Mouse (Mus musculus) CH12.LX (cell line): Measurements from ENCODE around the gene Myom3. TPM values are rescaled to one million over a fixed set of nuclear protein-coding genes. Genes with fewer than 3 reads are reported as not detected.

ENCODE experiments used
- DNase-seq: peaks from one replicate; pipeline ENCODE4 v3.0.0-alpha.2; 2013; ENCODE audit errors: extremely low read depth
- H3K27ac ChIP-seq: 2 replicates; pipeline ENCODE4 v1.5.1; 2012; ENCODE audit warnings: low read depth, mild to moderate bottlenecking, control low read depth, moderate library complexity; ENCODE audit not compliant: insufficient read depth
- H3K27me3 ChIP-seq: replicated peaks from 2 replicates; pipeline ENCODE3; 2012; ENCODE audit warnings: inconsistent platforms
- H3K36me3 ChIP-seq, 2 experiments: replicated peaks in 1 of 2; 2 replicates each; pipeline versions ENCODE3 to v1.6.1; 2012; ENCODE audit warnings: inconsistent platforms in 1 of 2, low read length in 1 of 2, mild to moderate bottlenecking in 1 of 2, mixed read lengths in 1 of 2, moderate library complexity in 1 of 2; ENCODE audit not compliant: control insufficient read depth in 1 of 2, insufficient read depth in 1 of 2
- H3K4me1 ChIP-seq, 2 experiments: 2 replicates each; pipeline ENCODE4 v1.6.1; 2012; ENCODE audit warnings: inconsistent platforms in 1 of 2, moderate library complexity in 1 of 2; ENCODE audit not compliant: insufficient read depth in 2 of 2, control insufficient read depth in 1 of 2
- H3K4me2 ChIP-seq: 2 replicates; pipeline ENCODE4 v1.6.1; 2012; ENCODE audit warnings: low read depth, mild to moderate bottlenecking, control low read depth; ENCODE audit not compliant: poor library complexity, insufficient read depth, severe bottlenecking
- H3K4me3 ChIP-seq, 3 experiments: fragments of 150-350 bp in 1 of 3; sonication (generic) in 1 of 3; replicated peaks in 1 of 3; 2 replicates each; pipeline versions ENCODE3 to v1.5.1; 2011 to 2012; ENCODE audit warnings: low read depth in 2 of 3, low read length in 2 of 3, mild to moderate bottlenecking in 2 of 3, moderate library complexity in 2 of 3, control low read depth in 1 of 3, improper control_type of control experiment in 1 of 3, inconsistent platforms in 1 of 3, mixed read lengths in 1 of 3; ENCODE audit not compliant: poor library complexity in 1 of 3
- H3K79me2 ChIP-seq: replicated peaks from 2 replicates; pipeline ENCODE4 v1.6.1; 2012; ENCODE audit warnings: mild to moderate bottlenecking, moderate library complexity; ENCODE audit not compliant: control insufficient read depth, poor library complexity, insufficient read depth, severe bottlenecking; ENCODE audit errors: extremely low read depth
- H3K9ac ChIP-seq: 2 replicates; pipeline ENCODE4 v1.6.1; 2012; ENCODE audit warnings: low read depth, mild to moderate bottlenecking, control low read depth, moderate library complexity; ENCODE audit not compliant: insufficient read depth
- H3K9me3 ChIP-seq: replicated peaks from 2 replicates; pipeline ENCODE3; 2012; ENCODE audit warnings: low read length, inconsistent platforms, mixed read lengths
- CHD2 ChIP-seq: IDR thresholded peaks from 2 replicates; pipeline ENCODE4 v1.6.1; 2011; ENCODE audit warnings: low read length, improper control_type of control experiment
- CTCF ChIP-seq, 2 experiments: IDR thresholded peaks in 1 of 2; conservative IDR thresholded peaks in 1 of 2; 2 replicates each; pipeline ENCODE4 v1.5.1; 2011 to 2012; ENCODE audit warnings: low read depth in 2 of 2, low read length in 2 of 2, improper control_type of control experiment in 1 of 2, inconsistent platforms in 1 of 2, mild to moderate bottlenecking in 1 of 2, moderate library complexity in 1 of 2
- E2F4 ChIP-seq: IDR thresholded peaks from 2 replicates; pipeline ENCODE4 v1.6.1; 2011; ENCODE audit warnings: low read depth, low read length, improper control_type of control experiment; ENCODE audit not compliant: insufficient replicate concordance
- ELF1 ChIP-seq: IDR thresholded peaks from 2 replicates; pipeline ENCODE4 v1.6.1; 2014; ENCODE audit warnings: low read depth, mild to moderate bottlenecking, inconsistent platforms, low read length, improper control_type of control experiment
- ETS1 ChIP-seq: conservative IDR thresholded peaks from 2 replicates; pipeline ENCODE4 v1.6.1; 2012; ENCODE audit warnings: low read depth, mild to moderate bottlenecking, inconsistent platforms, low read length, improper control_type of control experiment, moderate library complexity
- GABPA ChIP-seq: IDR thresholded peaks from 2 replicates; pipeline ENCODE4 v1.6.1; 2012; ENCODE audit warnings: low read depth, low read length, improper control_type of control experiment, inconsistent platforms; ENCODE audit not compliant: insufficient replicate concordance
- HCFC1 ChIP-seq: IDR thresholded peaks from 2 replicates; pipeline ENCODE4 v1.6.1; 2012; ENCODE audit warnings: low read depth, mild to moderate bottlenecking, inconsistent platforms, low read length, improper control_type of control experiment
- IRF4 ChIP-seq: IDR thresholded peaks from 2 replicates; pipeline ENCODE4 v1.6.1; 2014; ENCODE audit warnings: low read depth, mild to moderate bottlenecking, inconsistent platforms, low read length, improper control_type of control experiment
- JUN ChIP-seq: IDR thresholded peaks from 2 replicates; pipeline ENCODE4 v1.6.1; 2011; ENCODE audit warnings: low read depth, mild to moderate bottlenecking, low read length, improper control_type of control experiment, moderate library complexity; ENCODE audit not compliant: insufficient read depth
- MAFK ChIP-seq: IDR thresholded peaks from 2 replicates; pipeline ENCODE4 v1.6.1; 2011; ENCODE audit warnings: low read length, improper control_type of control experiment; ENCODE audit not compliant: insufficient replicate concordance
- MEF2A ChIP-seq: IDR thresholded peaks from 2 replicates; pipeline ENCODE4 v1.6.1; 2014; ENCODE audit warnings: low read depth, mild to moderate bottlenecking, inconsistent platforms, low read length, improper control_type of control experiment, borderline replicate concordance
- MXI1 ChIP-seq: IDR thresholded peaks from 2 replicates; pipeline ENCODE4 v1.6.1; 2011; ENCODE audit warnings: mild to moderate bottlenecking, low read depth, low read length, improper control_type of control experiment
- MYC ChIP-seq: IDR thresholded peaks from 2 replicates; pipeline ENCODE4 v1.6.1; 2011; ENCODE audit warnings: low read depth, mild to moderate bottlenecking, improper control_type of control experiment, low read length
- NELFE ChIP-seq: IDR thresholded peaks from 2 replicates; pipeline ENCODE4 v1.6.1; 2011; ENCODE audit warnings: low read depth, low read length, improper control_type of control experiment
- NRF1 ChIP-seq: IDR thresholded peaks from 2 replicates; pipeline ENCODE4 v1.6.1; 2014; ENCODE audit warnings: low read depth, mild to moderate bottlenecking, inconsistent platforms, low read length, improper control_type of control experiment, moderate library complexity
- POLR2A ChIP-seq: IDR thresholded peaks from 2 replicates; pipeline ENCODE4 v1.6.1; 2011; ENCODE audit warnings: low read depth, mild to moderate bottlenecking, improper control_type of control experiment, low read length
- POLR2AphosphoS2 ChIP-seq: IDR thresholded peaks from 2 replicates; pipeline ENCODE4 v1.6.1; 2011; ENCODE audit warnings: low read depth, low read length, improper control_type of control experiment
- RCOR1 ChIP-seq: conservative IDR thresholded peaks from 2 replicates; pipeline ENCODE4 v1.6.1; 2012; ENCODE audit warnings: low read depth, mild to moderate bottlenecking, inconsistent platforms, low read length, improper control_type of control experiment
- SIN3A ChIP-seq: IDR thresholded peaks from 2 replicates; pipeline ENCODE4 v1.6.1; 2012; ENCODE audit warnings: low read length, improper control_type of control experiment, inconsistent platforms
- SMC3 ChIP-seq: IDR thresholded peaks from 2 replicates; pipeline ENCODE4 v1.6.1; 2011; ENCODE audit warnings: low read depth, low read length, improper control_type of control experiment
- TCF12 ChIP-seq: IDR thresholded peaks from 2 replicates; pipeline ENCODE4 v1.6.1; 2014; ENCODE audit warnings: low read depth, mild to moderate bottlenecking, inconsistent platforms, low read length, improper control_type of control experiment
- USF2 ChIP-seq: conservative IDR thresholded peaks from 2 replicates; pipeline ENCODE4 v1.6.1; 2011; ENCODE audit warnings: low read depth, low read length, improper control_type of control experiment
- ZC3H11A ChIP-seq: IDR thresholded peaks from 2 replicates; pipeline ENCODE4 v1.6.1; 2012; ENCODE audit warnings: low read depth, mild to moderate bottlenecking, inconsistent platforms, low read length, improper control_type of control experiment
- ZMIZ1 ChIP-seq: IDR thresholded peaks from 2 replicates; pipeline ENCODE4 v1.6.1; 2012; ENCODE audit warnings: low read depth, mild to moderate bottlenecking, inconsistent platforms, low read length, improper control_type of control experiment
- ZNF384 ChIP-seq: IDR thresholded peaks from 2 replicates; pipeline ENCODE4 v1.6.1; 2012; ENCODE audit warnings: low read depth, low read length, improper control_type of control experiment, inconsistent platforms
- dilution Hi-C: fragments of 300-500 bp; cut with MboI; formaldehyde crosslinking; loops from 2 replicates; pipeline ENCODE4 v1.14.3; 2020; ENCODE audit warnings: low sequenced_read_pairs; ENCODE audit not compliant: extremely low pct_unique_long_range_greater_than_20kb, extremely low pct_ligation_motif_present
- in situ Hi-C: fragments of 300-500 bp; cut with MboI; formaldehyde crosslinking; loops from 3 replicates; pipeline ENCODE4 v1.14.3; 2019; ENCODE audit warnings: low sequenced_read_pairs, low pct_ligation_motif_present, low pct_unique_long_range_greater_than_20kb, mixed read lengths
- polyA plus RNA-seq: library from polyadenylated mRNA; unstranded; fragments of >175 nt; gene quantifications from 2 replicates; pipeline ENCODE4 v1.2.1, GENCODE M21; 2012; ENCODE audit warnings: low read depth; ENCODE audit not compliant: insufficient read length
- total RNA-seq, 2 experiments: library from RNA; depleted of rRNA; stranded (reverse); fragments of 300-350 nt in 1 of 2; fragments of >200 nt in 1 of 2; gene quantifications; 2 replicates each; pipeline ENCODE4 v1.2.3; 2012 to 2014

Gene Myom3
- total and polyA plus RNA-seq, 3 experiments: 0.04 TPM; not detected in 2

- Histone ChIP-seq H3K9me3 (peaks cover 2% of the 10 kb centered on the region), H3K4me2 (no peak overlapping the region), H3K27ac (no peak overlapping the region), H3K4me1 (no peaks in the 10 kb centered on the region), H3K79me2 (no peaks in the 10 kb centered on the region), H3K36me3 (no peaks in the 10 kb centered on the region), H3K4me3 (no peak overlapping the region), H3K9ac (no peak overlapping the region), H3K27me3 (peaks cover 42% of the 10 kb centered on the region)
- no peak for DNase-seq
- in situ Hi-C loops (no loop called here), dilution Hi-C loops (no loop called here)
- no peak for TF ChIP-seq USF2
- no peak for TF ChIP-seq MYC
- no peak for TF ChIP-seq GABPA
- TF ChIP-seq HCFC1: no peak
- TF ChIP-seq CHD2: no peak
- TF ChIP-seq ZNF384: no peak
- no peak for TF ChIP-seq MAFK
- no peak for TF ChIP-seq ELF1
- TF ChIP-seq ZC3H11A: no peak
- no peak for TF ChIP-seq TCF12
- TF ChIP-seq CTCF (conservative IDR thresholded peaks at IDR 0.05 in 1 of 2, IDR thresholded peaks at IDR 0.05 in 1 of 2; ENCODE audit: low read depth in 2 of 2, low read length in 2 of 2): no peak
- TF ChIP-seq NELFE: no peak
These were observed 20.1 kb downstream of the Myom3 start for GRCm38 (mm10) chr4:135779661-135780060.

GRCm38 (mm10) chr4:135780255-135780654, 20.7 kb downstream of the Myom3 start:
- H3K79me2 ChIP-seq: no peaks in the 10 kb centered on the region
- peaks cover 36% of the 10 kb centered on the region for H3K27me3 ChIP-seq
- DNase-seq: no peak
- H3K9me3 ChIP-seq: peaks cover 2% of the 10 kb centered on the region
- TF ChIP-seq RCOR1 (no peak), MYC (no peak), E2F4 (no peak), MEF2A (no peak), MXI1 (no peak), NELFE (no peak), ETS1 (no peak), ZMIZ1 (no peak), USF2 (no peak), SIN3A (no peak), NRF1 (no peak), POLR2AphosphoS2 (no peak), CTCF (conservative IDR thresholded peaks at IDR 0.05 in 1 of 2, IDR thresholded peaks at IDR 0.05 in 1 of 2; ENCODE audit: low read depth in 2 of 2, low read length in 2 of 2) (no peak), POLR2A (no peak), JUN (no peak), SMC3 (no peak), IRF4 (no peak)
- H3K36me3 ChIP-seq: no peaks in the 10 kb centered on the region
- no peaks in the 10 kb centered on the region for H3K4me1 ChIP-seq
- no peak overlapping the region for H3K4me2 ChIP-seq
- H3K9ac ChIP-seq: no peak overlapping the region
- in situ Hi-C loops (no loop called here), dilution Hi-C loops (no loop called here)
- no peak overlapping the region for H3K27ac ChIP-seq
- no peak overlapping the region for H3K4me3 ChIP-seq
